Comparison of ENCODE assay signal across 11 mouse cellular contexts in the genomic region with DNA sequence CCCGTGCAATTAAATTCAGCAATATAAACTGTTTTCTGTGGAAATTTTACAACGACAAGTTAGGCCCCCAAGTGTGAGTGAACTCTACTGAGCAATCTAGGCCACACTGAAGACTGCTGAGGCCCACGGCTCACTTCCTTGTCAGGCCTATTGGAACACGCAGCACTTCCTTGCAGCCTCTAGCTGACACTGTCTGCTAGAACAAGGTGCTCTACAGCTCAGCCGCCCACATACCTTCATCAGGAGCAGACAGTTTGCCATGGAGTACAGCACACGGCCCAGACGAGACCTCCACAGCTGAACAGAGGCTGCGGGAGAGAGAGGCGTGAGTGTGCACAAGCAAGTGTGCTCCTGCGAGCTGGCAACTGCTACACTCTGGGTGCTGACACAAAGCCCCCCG. TPM values are rescaled to one million over a fixed set of nuclear protein-coding genes. Genes with fewer than 3 reads are reported as not detected.
DNase-seq lines count a peak whose midpoint lies in the region; TF ChIP-seq lines count a peak whose summit lies in the region.
"Had no signal": no experiment of that assay in that cellular context is flagged by ENCODE, and none has a peak within 500 bp of the region (broad histone marks: within the 10 kb centered on the region; RNA-seq: fewer than 3 reads in every experiment).

No protein-coding gene starts in this region.

- no peak for DNase-seq in gastrocnemius, adult 2 months
- DNase-seq in gastrocnemius, adult 18-20 months (ENCODE audit: low spot score): no peak
- DNase-seq in right cerebral cortex, postnatal 10 days (ENCODE audit: low spot score in 2 of 2): peak; percentile 67 to 78
- DNase-seq in right cerebral cortex, postnatal 25 days: no peak
- DNase-seq in left cerebral cortex, postnatal 25 days (ENCODE audit: low spot score in 2 of 2): peak; percentile 57 to 61
- DNase-seq in telencephalon, adult 2 months (ENCODE audit: low read depth, low spot score): peak; percentile 73
- DNase-seq in kidney, postnatal 36 days: no peak
- DNase-seq in urinary bladder, postnatal 36 days (ENCODE audit: low spot score in 2 of 2): no peak
- DNase-seq: embryo, embryonic 11 days had no signal

- H3K27ac ChIP-seq in gastrocnemius, adult 2 months: peak overlapping the region; percentile 87

- TF ChIP-seq CTCF in gastrocnemius, adult 2 months (IDR thresholded peaks at IDR 0.05): no peak

- H3K4me3 ChIP-seq in gastrocnemius, adult 2 months: no peak overlapping the region
- H3K4me3 ChIP-seq: heart, embryonic 12.5 days; megakaryocyte, embryonic 14.5 days had no signal

- intact Hi-C loops in gastrocnemius, adult 2 months (cut with DNase I): loop anchor here (5.0 kb wide), 1 partner anchor 51 kb away; a partner anchor contains a TSS
- intact Hi-C loops in left cerebral cortex, postnatal 25 days (cut with DNase I): loop anchor here (2.0 to 5.0 kb wide), 4 partner anchors 51 to 271 kb away; a partner anchor contains a TSS

RNA-seq across cellular contexts. Expression of a gene that starts 26.3 kb away (rescaled TPM):
- total RNA-seq in gastrocnemius, adult 2 months (2021): 10 to 100 TPM; 59.4 to 84.7 TPM
- 100 to 1,000 TPM in 1 of 2 experiments, 10 to 100 TPM in 1; 79.2 to 108 TPM for total RNA-seq in gastrocnemius, adult 18-20 months (2021)
- total RNA-seq in left cerebral cortex, postnatal 25 days (2021): 10 to 100 TPM; 26.5 to 29.7 TPM

RNA-seq across cellular contexts. Expression of a gene that starts 49.0 kb away (rescaled TPM):
- total RNA-seq in gastrocnemius, adult 2 months (2021): 10 to 100 TPM; 18.2 to 22.5 TPM
- total RNA-seq in gastrocnemius, adult 18-20 months (2021): 10 to 100 TPM; 18.0 to 19.7 TPM
- total RNA-seq in left cerebral cortex, postnatal 25 days (2021): 10 to 100 TPM; 53.8 to 57.7 TPM

RNA-seq across cellular contexts. Expression of a gene that starts 50.3 kb away (rescaled TPM):
- total RNA-seq in gastrocnemius, adult 2 months (2021): 1 to 10 TPM; 6.5 to 7.2 TPM
- 1 to 10 TPM; 5.7 to 6.9 TPM for total RNA-seq in gastrocnemius, adult 18-20 months (2021)
- total RNA-seq in left cerebral cortex, postnatal 25 days (2021): 10 to 100 TPM; 60.3 to 62.1 TPM

RNA-seq across cellular contexts. Expression of a gene that starts 51.9 kb away (rescaled TPM):
- 1 to 10 TPM; 6.2 to 7.7 TPM for total RNA-seq in gastrocnemius, adult 2 months (2021)
- 1 to 10 TPM; 6.6 to 7.0 TPM for total RNA-seq in gastrocnemius, adult 18-20 months (2021)
- total RNA-seq in left cerebral cortex, postnatal 25 days (2021): 10 to 100 TPM; 12.9 to 13.4 TPM

Comparison
In these comparisons a context has a peak if more than half of its experiments do, and no peak if none do; other contexts are left out.
1. DNase-seq: peak in right cerebral cortex, postnatal 10 days (2 of 2), left cerebral cortex, postnatal 25 days (2 of 2) and telencephalon, adult 2 months (single experiment); none in gastrocnemius, adult 2 months (single experiment), gastrocnemius, adult 18-20 months (single experiment), right cerebral cortex, postnatal 25 days (single experiment), kidney, postnatal 36 days (0 of 2) and urinary bladder, postnatal 36 days (0 of 2).
2. RNA of a gene that starts 50.3 kb away (total RNA-seq): 60.3 to 62.1 TPM in left cerebral cortex, postnatal 25 days; 6.5 to 7.2 TPM in gastrocnemius, adult 2 months and 5.7 to 6.9 TPM in gastrocnemius, adult 18-20 months; every median in the first group is over 4 times any median in the second.